Mouse (Mus musculus) intestine, postnatal 0 days (tissue): ENCODE measurements around the gene Srgap1. TPM values are rescaled to one million over a fixed set of nuclear protein-coding genes. Genes with fewer than 3 reads are reported as not detected.
A peak's percentile ranks its signal among the peaks of the same experiment; 100 is the strongest.

Experiments used
- ATAC-seq: fragments of 200-750 bp; cut with Nextera tagmentation; 2 replicates; pipeline ENCODE4 v1.8.0; 2017; ENCODE audit warnings: mild to moderate bottlenecking, moderate TSS enrichment, moderate library complexity
- H3K27ac ChIP-seq: fragments of 300-500 bp; sonication (generic); 2 replicates; pipeline ENCODE4 v1.5.1; 2014; ENCODE audit warnings: mild to moderate bottlenecking, low read depth, low read length, moderate library complexity
- H3K27me3 ChIP-seq: fragments of 300-500 bp; sonication (generic); replicated peaks from 2 replicates; pipeline ENCODE4 v1.6.1; 2014; ENCODE audit warnings: low read length, mixed read lengths; ENCODE audit not compliant: control insufficient read depth, insufficient read depth
- H3K36me3 ChIP-seq: fragments of 300-500 bp; sonication (generic); 2 replicates; pipeline ENCODE4 v1.6.1; 2014; ENCODE audit warnings: mild to moderate bottlenecking, moderate library complexity; ENCODE audit not compliant: control insufficient read depth, insufficient read depth
- H3K4me1 ChIP-seq: fragments of 300-500 bp; sonication (generic); replicated peaks from 2 replicates; pipeline ENCODE4 v1.6.1; 2014; ENCODE audit warnings: antibody characterized with exemption, low read length, mixed read lengths; ENCODE audit not compliant: control insufficient read depth, insufficient read depth
- H3K4me2 ChIP-seq: fragments of 300-500 bp; sonication (generic); replicated peaks from 2 replicates; pipeline ENCODE4 v1.6.1; 2014; ENCODE audit warnings: low read depth, mild to moderate bottlenecking, moderate library complexity
- H3K4me3 ChIP-seq: fragments of 300-500 bp; sonication (generic); 2 replicates; pipeline ENCODE4 v1.5.1; 2014; ENCODE audit warnings: low read depth, low read length
- H3K9ac ChIP-seq: fragments of 300-500 bp; sonication (generic); 2 replicates; pipeline ENCODE4 v1.6.1; 2014; ENCODE audit warnings: mild to moderate bottlenecking, low read depth, low read length
- H3K9me3 ChIP-seq: fragments of 300-500 bp; sonication (generic); 2 replicates; pipeline ENCODE4 v1.6.1; 2016; ENCODE audit warnings: mixed run types; ENCODE audit not compliant: control insufficient read depth
- CTCF ChIP-seq: sonication (generic); IDR thresholded peaks from 2 replicates; pipeline ENCODE4 v1.5.1; 2016; ENCODE audit warnings: low read depth, mild to moderate bottlenecking, control low read depth, antibody characterized with exemption, moderate library complexity
- WGBS: fragments of 180-500 bp; shearing (Covaris S2); extraction: QIAGEN DNeasy Blood & Tissue Kit; methylation state at CpG from one replicate; pipeline ENCODE4 v1.1.7; 2014; 5-methylcytosine and 5-hydroxymethylcytosine counted together
- polyA plus RNA-seq: library from polyadenylated mRNA; unstranded; fragments of >200 nt; fragmentation: Nextera tagmentation; extraction: Ambion mirVana; gene quantifications from 2 replicates; pipeline ENCODE4 v1.2.1, GENCODE M21; 2015

The Srgap1 gene
- polyA plus RNA-seq, 1 experiment from 2014 or later, result 2.6 TPM

- no peak for TF ChIP-seq CTCF
- no peaks in the 10 kb centered on the region for H3K27me3 ChIP-seq
Measured at GRCm38 (mm10) chr10:121983993-121984610, 63.0 kb downstream of the Srgap1 start.

GRCm38 (mm10) chr10:121975330-121975729 is 71.8 kb downstream of the Srgap1 start:
- H3K36me3 ChIP-seq, result no peaks in the 10 kb centered on the region
- no peaks in the 10 kb centered on the region for H3K27me3 ChIP-seq
- H3K9ac ChIP-seq, result no peak overlapping the region
- no peak overlapping the region for H3K4me2 ChIP-seq
- no peaks in the 10 kb centered on the region for H3K9me3 ChIP-seq
- no peak for TF ChIP-seq CTCF
- H3K27ac ChIP-seq, result no peak overlapping the region
- no peak overlapping the region for H3K4me3 ChIP-seq
- no peaks in the 10 kb centered on the region; the same call in 1 of the 2 replicates for H3K4me1 ChIP-seq
- ATAC-seq, result no peak
- 81% methylated on average over 6 of the region's 6 CpGs for WGBS

More at GRCm38 (mm10) chr10:121983993-121984610, 63.0 kb downstream of the Srgap1 start:
- H3K9ac ChIP-seq, result no peak overlapping the region
- no peak for ATAC-seq
- H3K4me3 ChIP-seq, result no peak overlapping the region
- no peaks in the 10 kb centered on the region for H3K36me3 ChIP-seq
- H3K4me2 ChIP-seq, result no peak overlapping the region
- no peak overlapping the region for H3K27ac ChIP-seq
- H3K9me3 ChIP-seq, result no peaks in the 10 kb centered on the region
- WGBS, result 47% methylated on average over 10 of the region's 10 CpGs
- H3K4me1 ChIP-seq, result 0 out of 2 replicates have a peak, but pooled peaks cover 5% of the 10 kb centered on the region

GRCm38 (mm10) chr10:121974591-121974990 is 72.5 kb downstream of the Srgap1 start:
- ATAC-seq, result no peak
- no peaks in the 10 kb centered on the region for H3K36me3 ChIP-seq
- 76% methylated on average over 4 of the region's 4 CpGs for WGBS

GRCm38 (mm10) chr10:121973281-121973680 is 73.8 kb downstream of the Srgap1 start:
- H3K4me1 ChIP-seq, result no peaks in the 10 kb centered on the region; the same call in 1 of the 2 replicates
- WGBS, result 82% methylated on average over 7 of the region's 7 CpGs
- no peak overlapping the region for H3K4me2 ChIP-seq
- H3K9ac ChIP-seq, result no peak overlapping the region
- no peak overlapping the region for H3K4me3 ChIP-seq
- no peak overlapping the region for H3K27ac ChIP-seq
- no peak for ATAC-seq
- no peaks in the 10 kb centered on the region for H3K36me3 ChIP-seq
- H3K27me3 ChIP-seq, result no peaks in the 10 kb centered on the region
- TF ChIP-seq CTCF, result no peak
- H3K9me3 ChIP-seq, result no peaks in the 10 kb centered on the region

More at GRCm38 (mm10) chr10:121974591-121974990, 72.5 kb downstream of the Srgap1 start:
- Histone ChIP-seq H3K4me1 (no peaks in the 10 kb centered on the region; the same call in 1 of the 2 replicates), H3K4me3 (no peak overlapping the region), H3K9me3 (no peaks in the 10 kb centered on the region), H3K9ac (no peak overlapping the region), H3K27me3 (no peaks in the 10 kb centered on the region), H3K4me2 (no peak overlapping the region), H3K27ac (no peak overlapping the region)
- no peak for TF ChIP-seq CTCF

GRCm38 (mm10) chr10:121972249-121972892 is 74.7 kb downstream of the Srgap1 start:
- Histone ChIP-seq H3K9ac (no peak overlapping the region), H3K4me3 (no peak overlapping the region), H3K4me1 (no peaks in the 10 kb centered on the region; the same call in 1 of the 2 replicates), H3K4me2 (no peak overlapping the region), H3K36me3 (no peaks in the 10 kb centered on the region), H3K9me3 (no peaks in the 10 kb centered on the region), H3K27ac (no peak overlapping the region), H3K27me3 (no peaks in the 10 kb centered on the region)
- no peak for TF ChIP-seq CTCF
- ATAC-seq, result peak; percentile 36; the same call in 1 of the 2 replicates
- 68% methylated on average over 10 of the region's 10 CpGs for WGBS

GRCm38 (mm10) chr10:121971658-121972057 is 75.5 kb downstream of the Srgap1 start:
- 60% methylated on average over 8 of the region's 8 CpGs for WGBS

More at GRCm38 (mm10) chr10:121971658-121972057, 75.5 kb downstream of the Srgap1 start:
- Histone ChIP-seq H3K36me3 (no peaks in the 10 kb centered on the region), H3K9me3 (no peaks in the 10 kb centered on the region), H3K4me1 (no peaks in the 10 kb centered on the region; the same call in 1 of the 2 replicates), H3K4me2 (no peak overlapping the region), H3K4me3 (no peak overlapping the region), H3K27me3 (no peaks in the 10 kb centered on the region), H3K9ac (no peak overlapping the region), H3K27ac (no peak overlapping the region)
- TF ChIP-seq CTCF, result no peak
- ATAC-seq, result no peak
